ENCODE assay signal across 28 mouse cellular contexts in genomic region chr4:130858880-130859279, GRCm38 (mm10).
"Had no signal": no experiment of that assay in that cellular context is flagged by ENCODE, and none has a peak within 500 bp of the region (broad histone marks: within the 10 kb centered on the region; RNA-seq: fewer than 3 reads in every experiment).

No protein-coding gene starts in this region.

- H3K27ac ChIP-seq: left cerebral cortex, adult 2 months; limb, embryonic 10.5 days; limb, embryonic 12.5 days; limb, embryonic 13.5 days; limb, embryonic 15.5 days; liver, embryonic 12.5 days; liver, embryonic 13.5 days; liver, embryonic 14.5 days; liver, embryonic 15.5 days; lung, embryonic 15.5 days; macrophage; midbrain, embryonic 10.5 days; midbrain, embryonic 12.5 days; midbrain, embryonic 13.5 days; midbrain, embryonic 15.5 days had no signal

- DNase-seq: left cerebral cortex, postnatal 4 days; liver; liver, embryonic 13.5 days; liver, postnatal 0 days; lung, adult 18-20 months; lung, adult 2 months; lung, embryonic 14.5 days; lung, postnatal 10 days; lung, postnatal 14 days; lung, postnatal 36 days; lung, postnatal 4 days; midbrain, embryonic 14.5 days had no signal

- H3K4me3 ChIP-seq: left cerebral cortex, adult 2 months; limb, embryonic 10.5 days; limb, embryonic 12.5 days; limb, embryonic 13.5 days; limb, embryonic 15.5 days; liver, embryonic 12.5 days; liver, embryonic 13.5 days; liver, embryonic 15.5 days; lung, embryonic 15.5 days; megakaryocyte, embryonic 14.5 days; midbrain, embryonic 10.5 days; midbrain, embryonic 12.5 days; midbrain, embryonic 13.5 days; midbrain, embryonic 15.5 days; myocyte had no signal
